Mouse (Mus musculus) liver, embryonic 12.5 days (tissue): Measurements from ENCODE around the gene Pcgf6. TPM values are rescaled to one million over a fixed set of nuclear protein-coding genes. Genes with fewer than 3 reads are reported as not detected.
"Not testable (repeated sequence)": the region's sequence is repeated elsewhere in the genome, so short reads cannot be mapped to it uniquely, and the experiment has no call there.

Source experiments
- ATAC-seq: fragments of 200-750 bp; cut with Nextera tagmentation; 2 replicates; pipeline ENCODE4 v1.8.0; 2017; ENCODE audit warnings: moderate number of reproducible peaks, mild to moderate bottlenecking, moderate library complexity
- H3K27ac ChIP-seq: fragments of 300-500 bp; sonication (generic); 2 replicates; pipeline ENCODE4 v1.5.1; 2016; ENCODE audit warnings: mild to moderate bottlenecking
- H3K27me3 ChIP-seq: fragments of 300-500 bp; sonication (generic); replicated peaks from 2 replicates; pipeline ENCODE4 v1.6.1; 2016; ENCODE audit warnings: mild to moderate bottlenecking, moderate library complexity
- H3K36me3 ChIP-seq: fragments of 300-500 bp; sonication (generic); 2 replicates; pipeline ENCODE4 v1.6.1; 2016; ENCODE audit warnings: mild to moderate bottlenecking, moderate library complexity
- H3K4me1 ChIP-seq: fragments of 300-500 bp; sonication (generic); 2 replicates; pipeline ENCODE4 v1.6.1; 2016
- H3K4me2 ChIP-seq: fragments of 300-500 bp; sonication (generic); 2 replicates; pipeline ENCODE4 v1.6.1; 2016; ENCODE audit warnings: mild to moderate bottlenecking, moderate library complexity
- H3K4me3 ChIP-seq: fragments of 300-500 bp; sonication (generic); 2 replicates; pipeline ENCODE4 v1.5.1; 2016; ENCODE audit warnings: mild to moderate bottlenecking, moderate library complexity
- H3K9ac ChIP-seq: fragments of 300-500 bp; sonication (generic); 2 replicates; pipeline ENCODE4 v1.6.1; 2016; ENCODE audit warnings: mild to moderate bottlenecking, moderate library complexity
- H3K9me3 ChIP-seq: fragments of 300-500 bp; sonication (generic); replicated peaks from 2 replicates; pipeline ENCODE4 v1.6.1; 2016; ENCODE audit warnings: mild to moderate bottlenecking, moderate library complexity
- WGBS: fragments of 180-500 bp; shearing (Covaris S2); methylation state at CpG from one replicate; pipeline ENCODE4 v1.1.7; 2016; ENCODE audit not compliant: insufficient replicate concordance; 5-methylcytosine and 5-hydroxymethylcytosine counted together
- polyA plus RNA-seq: library from polyadenylated mRNA; unstranded; fragments of >200 nt; fragmentation: Nextera tagmentation; extraction: Ambion mirVana; gene quantifications from 2 replicates; pipeline ENCODE4 v1.2.1, GENCODE M21; 2016

Gene Pcgf6
- polyA plus RNA-seq, 1 experiment from 2014 or later = 20.0 TPM

DNA sequence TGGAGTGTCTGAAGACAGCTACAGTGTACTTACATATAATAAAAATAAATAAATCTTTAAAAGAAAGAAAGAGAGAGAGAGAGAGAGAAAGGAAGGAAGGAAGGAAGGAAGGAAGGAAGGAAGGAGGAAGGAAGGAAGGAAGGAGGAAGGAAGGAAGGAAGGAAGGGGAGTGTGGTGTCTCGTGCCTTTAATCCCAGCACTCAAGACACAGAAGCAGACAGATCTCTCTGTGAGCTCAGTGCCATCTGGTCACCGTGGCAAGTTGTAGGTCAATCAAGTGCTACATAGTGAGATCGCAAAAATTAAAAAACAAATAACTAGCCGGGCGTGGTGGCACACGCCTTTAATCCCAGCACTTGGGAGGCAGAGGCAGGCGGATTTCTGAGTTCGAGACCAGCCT is 60.1 kb downstream of the Pcgf6 start:
- H3K36me3 ChIP-seq, H3K9ac ChIP-seq, H3K27ac ChIP-seq, H3K9me3 ChIP-seq, ATAC-seq, H3K4me2 ChIP-seq, H3K27me3 ChIP-seq, H3K4me3 ChIP-seq: not testable (repeated sequence)
- 75% methylated on average over 8 of the region's 8 CpGs for WGBS
- peaks cover 50% of the 10 kb centered on the region for H3K4me1 ChIP-seq

DNA sequence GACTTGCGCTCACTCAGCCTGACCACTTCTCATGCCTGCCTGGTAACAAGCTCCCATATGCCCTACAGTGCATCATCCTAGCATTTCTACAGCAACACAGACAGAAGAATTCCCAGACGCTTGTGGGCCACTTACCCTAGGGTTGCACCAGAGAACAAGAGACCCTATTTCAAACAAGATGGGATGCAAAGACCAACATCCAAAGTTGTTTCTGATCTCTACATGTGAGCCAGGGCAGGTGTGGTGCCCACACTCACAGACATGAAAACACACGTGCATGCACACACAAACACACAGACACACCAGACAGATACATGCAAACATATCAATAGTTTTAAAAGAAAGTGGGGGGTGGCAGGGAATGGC is 60.6 kb downstream of the Pcgf6 start:
- H3K27ac ChIP-seq = peak overlapping the region; percentile 94
- no peaks in the 10 kb centered on the region for H3K36me3 ChIP-seq
- no peak for ATAC-seq
- H3K9ac ChIP-seq = 0 out of 2 replicates have a peak overlapping the region, but pooled peaks have one; percentile 19
- H3K9me3 ChIP-seq = no peaks in the 10 kb centered on the region
- WGBS = 80% methylated on average over 3 of the region's 3 CpGs
- H3K27me3 ChIP-seq = no peaks in the 10 kb centered on the region
- no peak overlapping the region for H3K4me3 ChIP-seq
- H3K4me1 ChIP-seq = peaks cover 55% of the 10 kb centered on the region
- H3K4me2 ChIP-seq = peak overlapping the region; percentile 70

DNA sequence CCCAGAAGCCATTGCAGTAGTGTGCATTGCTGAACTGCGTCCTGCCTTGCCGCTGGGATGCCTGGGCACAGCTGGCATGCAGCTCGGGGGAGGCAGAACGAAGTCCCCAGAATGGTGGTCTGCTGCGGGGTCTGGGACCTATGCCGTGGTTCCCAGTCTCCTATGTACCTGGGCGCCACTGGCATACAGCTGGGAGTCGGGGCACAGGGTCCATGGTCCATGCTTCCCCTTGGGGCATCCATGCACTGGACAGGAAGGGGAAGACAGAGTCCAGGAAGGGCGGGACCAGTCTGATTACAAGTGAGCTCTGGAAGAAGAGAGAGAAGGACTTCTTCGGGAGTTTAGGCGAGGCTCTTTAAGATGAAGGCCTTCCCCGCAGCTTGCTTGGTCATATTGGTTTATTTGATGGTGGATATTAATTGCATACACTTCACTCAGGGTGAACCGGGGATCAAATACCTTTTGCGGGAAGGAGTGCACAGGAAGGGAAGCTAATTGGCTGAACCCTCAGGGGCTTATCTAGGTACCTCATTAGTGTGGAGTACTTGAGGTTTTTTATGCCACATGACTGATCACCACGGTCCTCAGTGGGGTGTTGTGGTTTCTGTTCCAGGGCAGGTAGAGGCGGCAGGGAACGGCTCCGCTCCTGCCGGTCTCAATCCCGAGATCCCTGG is 61.1 kb downstream of the Pcgf6 start:
- Histone ChIP-seq H3K4me1 (peaks cover 60% of the 10 kb centered on the region), H3K27me3 (no peaks in the 10 kb centered on the region), H3K9ac (0 out of 2 replicates have a peak overlapping the region, but pooled peaks have one; percentile 19), H3K36me3 (no peaks in the 10 kb centered on the region), H3K27ac (peak overlapping the region; percentile 94), H3K4me2 (peak overlapping the region; percentile 70), H3K4me3 (no peak overlapping the region), H3K9me3 (no peaks in the 10 kb centered on the region)
- WGBS = 61% methylated on average over 20 of the region's 20 CpGs
- no peak for ATAC-seq

DNA sequence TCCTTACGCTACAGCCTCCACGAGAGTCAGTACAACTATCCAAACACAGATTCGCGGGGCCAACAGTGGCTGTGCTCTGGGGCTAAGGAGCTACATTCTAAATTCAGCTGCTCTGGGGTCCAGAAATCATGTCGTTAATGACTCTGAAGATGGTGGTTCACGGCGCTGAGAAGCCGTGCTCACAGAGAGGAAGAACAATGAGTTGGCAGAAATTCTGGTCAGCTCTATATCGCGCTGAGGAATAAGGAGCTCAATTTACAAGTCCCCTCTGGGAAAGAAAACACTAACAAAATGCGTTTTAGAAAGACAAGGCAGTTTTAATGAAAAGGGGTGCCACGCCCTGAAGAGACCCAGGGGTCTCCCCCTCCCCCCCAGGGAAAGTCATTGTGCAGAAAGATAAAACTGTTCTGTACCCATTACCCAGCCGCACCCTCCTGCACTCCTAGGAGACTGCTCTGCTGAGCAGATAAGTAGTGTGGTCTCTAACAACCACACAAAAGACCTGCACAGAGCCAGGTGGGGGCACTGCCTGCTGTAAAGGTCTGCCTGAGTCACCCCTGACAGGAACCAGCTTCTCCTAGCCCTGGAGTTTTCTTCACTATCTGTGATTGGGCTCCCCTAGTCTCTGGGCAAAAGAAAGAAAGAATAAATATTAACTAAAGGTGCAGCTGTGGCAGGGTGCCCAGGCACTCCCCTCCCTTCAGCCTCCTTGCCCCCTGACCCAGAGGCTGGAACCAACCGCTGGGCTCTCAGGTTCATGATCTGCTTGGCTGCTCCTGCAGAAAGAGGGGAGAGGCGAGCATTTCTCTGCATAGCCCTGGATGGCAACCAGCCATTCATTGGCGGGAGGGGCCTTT is 62.2 kb downstream of the Pcgf6 start:
- peak; percentile 93 for ATAC-seq
- 19% methylated on average over 16 of the region's 16 CpGs for WGBS
- peak overlapping the region; percentile 94 for H3K27ac ChIP-seq
- no peaks in the 10 kb centered on the region for H3K36me3 ChIP-seq
- H3K4me3 ChIP-seq = peak overlapping the region; percentile 40
- H3K27me3 ChIP-seq = no peaks in the 10 kb centered on the region
- peak overlapping the region; percentile 68 for H3K9ac ChIP-seq
- H3K4me1 ChIP-seq = peaks cover 72% of the 10 kb centered on the region
- H3K9me3 ChIP-seq = no peaks in the 10 kb centered on the region
- H3K4me2 ChIP-seq = peak overlapping the region; percentile 70

DNA sequence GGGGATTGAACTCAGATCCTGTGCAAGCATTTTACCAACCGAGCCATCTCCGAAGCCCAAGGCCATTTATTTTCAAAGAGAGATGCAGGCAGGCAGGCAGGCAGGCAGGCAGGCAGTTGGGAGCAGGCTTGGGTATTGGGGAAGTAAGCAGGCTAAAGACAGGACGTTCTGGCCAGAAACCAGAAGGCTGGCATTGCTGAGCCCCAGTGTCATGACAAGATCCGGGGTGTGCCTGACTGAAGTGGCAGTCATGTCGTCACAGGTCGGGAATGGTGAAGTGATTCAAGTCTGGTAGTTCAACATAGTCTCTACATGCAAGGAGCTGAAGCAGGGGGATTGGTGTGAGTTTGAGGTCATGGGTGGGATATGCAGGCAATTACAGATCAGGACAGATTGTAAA is 63.1 kb downstream of the Pcgf6 start:
- Histone ChIP-seq H3K36me3 (no peaks in the 10 kb centered on the region), H3K4me2 (peak overlapping the region; percentile 70), H3K27ac (peak overlapping the region; percentile 94), H3K9ac (peak overlapping the region; percentile 68), H3K4me3 (peak overlapping the region; percentile 40; the same call in 1 of the 2 replicates), H3K9me3 (no peaks in the 10 kb centered on the region), H3K4me1 (peaks cover 80% of the 10 kb centered on the region), H3K27me3 (no peaks in the 10 kb centered on the region)
- no peak for ATAC-seq
- 46% methylated on average over 6 of the region's 6 CpGs for WGBS

DNA sequence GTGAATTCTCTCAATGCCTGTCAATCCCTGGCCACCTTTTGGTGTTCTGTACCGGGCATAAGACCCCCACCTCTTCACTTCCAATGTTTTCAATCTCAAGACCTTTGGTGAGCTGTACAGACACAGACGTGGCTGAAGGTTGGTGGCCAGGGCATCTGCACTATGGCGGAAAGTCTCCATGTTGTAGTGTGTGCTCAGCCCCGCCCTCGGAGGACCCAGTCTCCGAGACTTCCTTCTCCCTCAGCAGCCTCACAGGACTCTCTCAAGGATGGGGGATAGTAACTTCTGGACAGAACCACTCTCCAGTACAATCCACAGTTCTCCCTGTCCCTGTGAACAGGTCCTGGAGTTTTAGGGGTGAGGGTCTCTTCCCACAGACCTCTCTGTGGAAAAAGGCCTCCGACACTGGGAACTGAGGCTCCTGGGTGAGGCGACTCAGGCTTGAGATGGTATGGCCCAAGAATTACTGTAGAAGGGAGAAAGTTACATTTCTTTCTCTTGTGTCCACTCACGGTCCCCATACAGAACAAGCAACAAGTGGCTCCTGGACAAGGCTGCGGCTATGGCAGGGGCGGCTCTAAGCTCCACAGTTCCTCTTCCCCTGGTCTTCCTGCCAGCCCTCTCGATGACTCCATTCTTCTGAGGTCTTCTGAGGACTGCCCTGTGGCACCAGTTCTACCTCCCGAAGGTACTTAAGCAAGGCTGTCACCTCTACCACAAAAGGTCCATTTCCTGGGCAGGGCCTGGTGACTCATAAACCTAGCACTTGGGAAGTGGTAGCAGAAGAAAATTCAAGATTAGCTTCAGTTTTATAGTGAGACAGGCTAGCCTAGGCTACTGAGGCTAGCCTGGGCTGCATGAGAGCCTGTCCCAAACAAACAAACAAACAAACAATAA is 65.7 kb downstream of the Pcgf6 start:
- Histone ChIP-seq H3K27me3 (no peaks in the 10 kb centered on the region), H3K9me3 (no peaks in the 10 kb centered on the region), H3K4me1 (peaks cover 90% of the 10 kb centered on the region), H3K4me2 (peak overlapping the region; percentile 64), H3K27ac (peak overlapping the region; percentile 94), H3K4me3 (peak overlapping the region; percentile 18; the same call in 1 of the 2 replicates), H3K9ac (peak overlapping the region; percentile 36; the same call in 1 of the 2 replicates), H3K36me3 (no peaks in the 10 kb centered on the region)
- ATAC-seq = no peak
- WGBS = 60% methylated on average over 13 of the region's 13 CpGs

DNA sequence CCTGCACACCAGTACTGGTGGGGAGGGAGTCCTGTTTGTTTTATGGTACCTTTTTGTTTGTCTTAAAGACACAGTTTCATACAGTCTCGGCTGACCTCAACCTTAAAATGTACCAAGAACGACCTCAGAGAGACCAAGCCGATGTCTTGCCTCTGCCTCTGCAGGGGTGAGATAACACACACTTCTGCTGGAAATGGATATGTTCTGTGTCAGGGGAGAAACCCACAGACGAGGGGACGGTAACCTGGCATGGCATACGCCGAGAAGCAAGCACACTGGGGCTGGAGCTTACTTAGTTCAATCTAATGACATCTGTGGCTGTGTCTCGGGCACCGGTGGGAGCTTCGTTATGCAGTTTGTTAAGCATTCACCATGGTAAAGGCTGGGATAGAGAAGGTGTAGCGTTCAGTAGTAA is 66.7 kb downstream of the Pcgf6 start:
- H3K9me3 ChIP-seq = no peaks in the 10 kb centered on the region
- H3K27ac ChIP-seq = peak overlapping the region; percentile 94
- peak overlapping the region; percentile 62 for H3K9ac ChIP-seq
- peak overlapping the region; percentile 64 for H3K4me2 ChIP-seq
- H3K36me3 ChIP-seq = no peaks in the 10 kb centered on the region
- H3K4me1 ChIP-seq = peaks cover 90% of the 10 kb centered on the region
- whole genome bisulfite sequencing = 13% methylated on average over 11 of the region's 11 CpGs
- ATAC-seq = peak; percentile 69
- H3K27me3 ChIP-seq = no peaks in the 10 kb centered on the region
- H3K4me3 ChIP-seq = peak overlapping the region; percentile 31

Other genes starting within 250 kb of the Pcgf6 start
- gene Ina, start 36.2 kb downstream of the Pcgf6 start, polyA plus RNA-seq = 0.11 and 0.12 TPM in 2 replicates
- gene Nt5c2, start 35.8 kb downstream of the Pcgf6 start, polyA plus RNA-seq = 67.1 and 78.5 TPM in 2 replicates
- gene Taf5, start 16.8 kb upstream of the Pcgf6 start, polyA plus RNA-seq = 9.5 and 10.1 TPM in 2 replicates
- gene Usmg5, start 39.7 kb upstream of the Pcgf6 start, polyA plus RNA-seq = 984 and 997 TPM in 2 replicates
- 10.9 and 11.7 TPM in 2 replicates for gene Pdcd11, start 39.9 kb upstream of the Pcgf6 start, polyA plus RNA-seq
- gene Calhm2, start 87.4 kb upstream of the Pcgf6 start, polyA plus RNA-seq = 1.9 and 2.4 TPM in 2 replicates
- gene Calhm1, start 93.3 kb upstream of the Pcgf6 start, polyA plus RNA-seq = not detected in 2 replicates
- gene Calhm3, start 106.9 kb upstream of the Pcgf6 start, polyA plus RNA-seq = not detected in 2 replicates
- gene Neurl1a, start 127.9 kb upstream of the Pcgf6 start, polyA plus RNA-seq = 2.2 and 2.6 TPM in 2 replicates